Mouse (Mus musculus) MEL (cell line): ENCODE measurements around the gene Gm1673. TPM values are rescaled to one million over a fixed set of nuclear protein-coding genes. Genes with fewer than 3 reads are reported as not detected.

Source experiments
- DNase-seq: peaks from one replicate; pipeline ENCODE4 v3.0.0; 2011; ENCODE audit warnings: low read depth, low spot score
- H3K27ac ChIP-seq: 2 replicates; pipeline ENCODE4 v1.5.1; 2012; ENCODE audit warnings: low read depth, mild to moderate bottlenecking, control low read depth, low read length, moderate library complexity; ENCODE audit not compliant: control insufficient read depth
- H3K27me3 ChIP-seq, 2 experiments: fragments of 150-350 bp in 1 of 2; sonication (generic) in 1 of 2; 2 replicates each; pipeline ENCODE4 v1.6.1; 2012; ENCODE audit warnings: low read length in 2 of 2, mild to moderate bottlenecking in 2 of 2, improper control_type of control experiment in 1 of 2, moderate library complexity in 1 of 2; ENCODE audit not compliant: insufficient read depth in 2 of 2, control insufficient read depth in 1 of 2
- H3K36me3 ChIP-seq, 2 experiments: 2 replicates each; pipeline ENCODE4 v1.6.1; 2012 to 2014; ENCODE audit warnings: low read length in 2 of 2, improper control_type of control experiment in 1 of 2, inconsistent platforms in 1 of 2, mild to moderate bottlenecking in 1 of 2; ENCODE audit not compliant: insufficient read depth in 2 of 2, control insufficient read depth in 1 of 2
- H3K4me1 ChIP-seq, 2 experiments: fragments of 150-350 bp in 1 of 2; sonication (generic) in 1 of 2; 2 replicates each; pipeline ENCODE4 v1.6.1; 2012; ENCODE audit warnings: low read length in 2 of 2, improper control_type of control experiment in 1 of 2, mild to moderate bottlenecking in 1 of 2; ENCODE audit not compliant: insufficient read depth in 2 of 2, control insufficient read depth in 1 of 2
- H3K4me3 ChIP-seq, 2 experiments: fragments of 150-350 bp in 1 of 2; sonication (generic) in 1 of 2; 2 replicates each; pipeline ENCODE4 v1.5.1; 2012; ENCODE audit warnings: low read depth in 2 of 2, low read length in 2 of 2, mild to moderate bottlenecking in 2 of 2, moderate library complexity in 2 of 2, control low read depth in 1 of 2, improper control_type of control experiment in 1 of 2; ENCODE audit not compliant: control insufficient read depth in 1 of 2, insufficient read depth in 1 of 2
- H3K79me2 ChIP-seq: 2 replicates; pipeline ENCODE4 v1.6.1; 2012; ENCODE audit warnings: mild to moderate bottlenecking, low read length, moderate library complexity; ENCODE audit not compliant: control insufficient read depth, poor library complexity, insufficient read depth
- H3K9ac ChIP-seq: 2 replicates; pipeline ENCODE4 v1.6.1; 2012; ENCODE audit warnings: low read depth, mild to moderate bottlenecking, control low read depth, low read length, moderate library complexity; ENCODE audit not compliant: control insufficient read depth, poor library complexity, severe bottlenecking
- H3K9me3 ChIP-seq: fragments of 150-350 bp; sonication (generic); replicated peaks from 2 replicates; pipeline ENCODE4 v1.6.1; 2012; ENCODE audit warnings: mild to moderate bottlenecking, low read length, improper control_type of control experiment, moderate library complexity; ENCODE audit not compliant: insufficient read depth
- BHLHE40 ChIP-seq: IDR thresholded peaks from 2 replicates; pipeline ENCODE4 v1.6.1; 2012; ENCODE audit warnings: low read depth, mild to moderate bottlenecking, inconsistent platforms, low read length, improper control_type of control experiment, borderline replicate concordance
- CTCF ChIP-seq, 3 experiments: IDR thresholded peaks in 2 of 3; conservative IDR thresholded peaks in 1 of 3; 2 replicates each; pipeline ENCODE4 v1.5.1; 2011 to 2012; ENCODE audit warnings: low read length in 3 of 3, low read depth in 2 of 3, mild to moderate bottlenecking in 2 of 3, improper control_type of control experiment in 1 of 3, inconsistent platforms in 1 of 3, mixed read lengths in 1 of 3, moderate library complexity in 1 of 3; ENCODE audit not compliant: control insufficient read depth in 1 of 3, insufficient read depth in 1 of 3, poor library complexity in 1 of 3, severe bottlenecking in 1 of 3
- E2F4 ChIP-seq: IDR thresholded peaks from 2 replicates; pipeline ENCODE4 v1.6.1; 2011; ENCODE audit warnings: low read depth, low read length, improper control_type of control experiment, borderline replicate concordance
- ELF1 ChIP-seq: IDR thresholded peaks from 2 replicates; pipeline ENCODE4 v1.6.1; 2014; ENCODE audit warnings: low read depth, mild to moderate bottlenecking, inconsistent platforms, low read length, improper control_type of control experiment, moderate library complexity
- EP300 ChIP-seq, 2 experiments: IDR thresholded peaks; 2 replicates each; pipeline ENCODE4 v1.6.1; 2011; ENCODE audit warnings: improper control_type of control experiment in 2 of 2, low read length in 2 of 2, low read depth in 1 of 2, mild to moderate bottlenecking in 1 of 2
- GABPA ChIP-seq: IDR thresholded peaks from 2 replicates; pipeline ENCODE4 v1.6.1; 2012; ENCODE audit warnings: low read depth, mild to moderate bottlenecking, inconsistent platforms, low read length, improper control_type of control experiment, moderate library complexity
- GATA1 ChIP-seq: IDR thresholded peaks from 2 replicates; pipeline ENCODE4 v1.6.1; 2011; ENCODE audit warnings: low read depth, low read length, improper control_type of control experiment
- JUND ChIP-seq: IDR thresholded peaks from 2 replicates; pipeline ENCODE4 v1.6.1; 2011; ENCODE audit warnings: low read depth, mild to moderate bottlenecking, improper control_type of control experiment, low read length
- KAT2A ChIP-seq: conservative IDR thresholded peaks from 2 replicates; pipeline ENCODE4 v1.6.1; 2012; ENCODE audit warnings: low read depth, low read length, improper control_type of control experiment, inconsistent platforms
- MAFK ChIP-seq: IDR thresholded peaks from 2 replicates; pipeline ENCODE4 v1.6.1; 2011; ENCODE audit warnings: low read depth, mild to moderate bottlenecking, low read length, improper control_type of control experiment, borderline replicate concordance
- MAX ChIP-seq: IDR thresholded peaks from 2 replicates; pipeline ENCODE4 v1.6.1; 2011; ENCODE audit warnings: low read length, improper control_type of control experiment
- MYB ChIP-seq: IDR thresholded peaks from 2 replicates; pipeline ENCODE4 v1.6.1; 2011; ENCODE audit warnings: mild to moderate bottlenecking, low read depth, low read length, improper control_type of control experiment
- MYC ChIP-seq: IDR thresholded peaks from 2 replicates; pipeline ENCODE4 v1.6.1; 2011; ENCODE audit warnings: low read depth, mild to moderate bottlenecking, low read length, improper control_type of control experiment, moderate library complexity
- NELFE ChIP-seq: IDR thresholded peaks from 2 replicates; pipeline ENCODE4 v1.6.1; 2011; ENCODE audit warnings: low read depth, low read length, improper control_type of control experiment
- NRF1 ChIP-seq: IDR thresholded peaks from 2 replicates; pipeline ENCODE4 v1.6.1; 2014; ENCODE audit warnings: low read depth, mild to moderate bottlenecking, inconsistent platforms, low read length, improper control_type of control experiment, moderate library complexity; ENCODE audit not compliant: poor library complexity, insufficient read depth, severe bottlenecking
- POLR2AphosphoS2 ChIP-seq: IDR thresholded peaks from 2 replicates; pipeline ENCODE4 v1.6.1; 2011; ENCODE audit warnings: low read length, improper control_type of control experiment
- POLR2AphosphoS5 ChIP-seq: IDR thresholded peaks from 2 replicates; pipeline ENCODE4 v1.6.1; 2012; ENCODE audit warnings: low read depth, borderline replicate concordance, mild to moderate bottlenecking, inconsistent platforms, low read length, moderate library complexity, mixed read lengths
- SMC3 ChIP-seq: IDR thresholded peaks from 2 replicates; pipeline ENCODE4 v1.6.1; 2011; ENCODE audit warnings: low read depth, low read length, improper control_type of control experiment
- TBP ChIP-seq: IDR thresholded peaks from 2 replicates; pipeline ENCODE4 v1.8.0; 2011; ENCODE audit warnings: low read depth, low read length, improper control_type of control experiment
- UBTF ChIP-seq: IDR thresholded peaks from 2 replicates; pipeline ENCODE4 v1.6.1; 2012; ENCODE audit warnings: low read depth, mild to moderate bottlenecking, inconsistent platforms, low read length, improper control_type of control experiment, moderate library complexity, borderline replicate concordance; ENCODE audit not compliant: insufficient read depth
- USF1 ChIP-seq: IDR thresholded peaks from 2 replicates; pipeline ENCODE4 v1.6.1; 2014; ENCODE audit warnings: low read depth, mild to moderate bottlenecking, inconsistent platforms, low read length, improper control_type of control experiment, moderate library complexity
- USF2 ChIP-seq, 2 experiments: IDR thresholded peaks; 2 replicates each; pipeline ENCODE4 v1.6.1; 2011 to 2012; ENCODE audit warnings: improper control_type of control experiment in 2 of 2, low read length in 2 of 2, borderline replicate concordance in 1 of 2, inconsistent platforms in 1 of 2, low read depth in 1 of 2, mild to moderate bottlenecking in 1 of 2; ENCODE audit not compliant: insufficient read depth in 1 of 2
- ZKSCAN1 ChIP-seq: IDR thresholded peaks from 2 replicates; pipeline ENCODE4 v1.6.1; 2012; ENCODE audit warnings: low read depth, mild to moderate bottlenecking, inconsistent platforms, low read length, improper control_type of control experiment, moderate library complexity
- ZMIZ1 ChIP-seq: IDR thresholded peaks from 2 replicates; pipeline ENCODE4 v1.6.1; 2012; ENCODE audit warnings: low read depth, mild to moderate bottlenecking, inconsistent platforms, low read length, improper control_type of control experiment, moderate library complexity
- polyA plus RNA-seq, 2 experiments: library from polyadenylated mRNA; stranded (reverse) in 1 of 2; unstranded in 1 of 2; fragments of >175 nt in 1 of 2; fragments of >200 nt in 1 of 2; gene quantifications; 2 replicates each; pipeline versions ENCODE4 v1.2.1 to v1.2.4; 2012; ENCODE audit warnings: low replicate concordance in 2 of 2, low read depth in 1 of 2; ENCODE audit not compliant: insufficient read length in 2 of 2, insufficient read depth in 1 of 2, missing spikeins in 1 of 2
- total RNA-seq: library from RNA; depleted of rRNA; stranded (reverse); fragments of 300-350 nt; gene quantifications from 2 replicates; pipeline ENCODE4 v1.2.3, GENCODE M21; 2012

Gene Gm1673
- total and polyA plus RNA-seq, 3 experiments = not detected

- TF ChIP-seq GATA1 = no peak
Measured at GRCm38 (mm10) chr5:34004618-34005017, 21.4 kb downstream of the Gm1673 start (continued).

GRCm38 (mm10) chr5:34006832-34007231 is 23.6 kb downstream of the Gm1673 start:
- H3K4me1 ChIP-seq = no peaks in the 10 kb centered on the region
- H3K9ac ChIP-seq = no peak overlapping the region
- DNase-seq = no peak
- no peak overlapping the region for H3K27ac ChIP-seq
- H3K79me2 ChIP-seq = no peaks in the 10 kb centered on the region
- no peaks in the 10 kb centered on the region for H3K9me3 ChIP-seq
- no peak overlapping the region for H3K4me3 ChIP-seq
- H3K27me3 ChIP-seq = 0 out of 4 replicates have a peak, but pooled peaks cover 0 to 3% of the 10 kb centered on the region in 2 experiments
- no peaks in the 10 kb centered on the region for H3K36me3 ChIP-seq
- TF ChIP-seq NRF1 = no peak
- TF ChIP-seq USF2 (IDR thresholded peaks at IDR 0.05; ENCODE audit: borderline replicate concordance in 1 of 2, insufficient read depth in 1 of 2, low read depth in 1 of 2, low read length in 2 of 2) = no peak
- no peak for TF ChIP-seq ZKSCAN1
- TF ChIP-seq JUND = no peak
- TF ChIP-seq UBTF = no peak
- no peak for TF ChIP-seq EP300 (IDR thresholded peaks at IDR 0.05; ENCODE audit: low read depth in 1 of 2, low read length in 2 of 2)
- TF ChIP-seq E2F4 = no peak
- no peak for TF ChIP-seq GABPA
- no peak for TF ChIP-seq MAX
- no peak for TF ChIP-seq GATA1
- no peak for TF ChIP-seq CTCF (IDR thresholded peaks at IDR 0.05 in 2 of 3, conservative IDR thresholded peaks at IDR 0.05 in 1 of 3; ENCODE audit: control insufficient read depth in 1 of 3, insufficient read depth in 1 of 3, low read depth in 2 of 3, low read length in 3 of 3, poor library complexity in 1 of 3, severe bottlenecking in 1 of 3)
- TF ChIP-seq POLR2AphosphoS2 = no peak
- TF ChIP-seq MAFK = no peak
- no peak for TF ChIP-seq SMC3
- TF ChIP-seq ZMIZ1 = no peak
- TF ChIP-seq MYB = no peak

- H3K27ac ChIP-seq = no peak overlapping the region
- no peak overlapping the region for H3K4me3 ChIP-seq
- H3K79me2 ChIP-seq = no peaks in the 10 kb centered on the region
- H3K9ac ChIP-seq = no peak overlapping the region
- no peaks in the 10 kb centered on the region for H3K9me3 ChIP-seq
- no peaks in the 10 kb centered on the region for H3K36me3 ChIP-seq
- H3K27me3 ChIP-seq = 0 out of 4 replicates have a peak, but pooled peaks cover 0 to 3% of the 10 kb centered on the region in 2 experiments
- no peak for DNase-seq
- TF ChIP-seq NRF1 (no peak), BHLHE40 (no peak), GATA1 (no peak), KAT2A (no peak), UBTF (no peak), MYC (no peak), NELFE (no peak), CTCF (IDR thresholded peaks at IDR 0.05 in 2 of 3, conservative IDR thresholded peaks at IDR 0.05 in 1 of 3; ENCODE audit: control insufficient read depth in 1 of 3, insufficient read depth in 1 of 3, low read depth in 2 of 3, low read length in 3 of 3, poor library complexity in 1 of 3, severe bottlenecking in 1 of 3) (no peak), POLR2AphosphoS5 (no peak), EP300 (IDR thresholded peaks at IDR 0.05; ENCODE audit: low read depth in 1 of 2, low read length in 2 of 2) (no peak), E2F4 (no peak), ELF1 (no peak), USF1 (no peak), TBP (no peak)
- H3K4me1 ChIP-seq = no peaks in the 10 kb centered on the region
Measured at GRCm38 (mm10) chr5:34007392-34007941, 24.2 kb downstream of the Gm1673 start.
